Mouse (Mus musculus) ES-E14 (cell line): ENCODE results near the gene Slc9a6.

Experiments used
- CHD2 ChIP-seq: IDR thresholded peaks from 2 replicates; pipeline ENCODE4 v1.6.1; 2014; ENCODE audit warnings: mild to moderate bottlenecking, low read depth, low read length, inconsistent platforms
- HCFC1 ChIP-seq: IDR thresholded peaks from 2 replicates; pipeline ENCODE4 v1.6.1; 2012; ENCODE audit warnings: low read length, inconsistent platforms, borderline replicate concordance; ENCODE audit not compliant: insufficient read depth
- ZC3H11A ChIP-seq: IDR thresholded peaks from 2 replicates; pipeline ENCODE4 v1.6.1; 2012; ENCODE audit warnings: low read depth, mild to moderate bottlenecking, inconsistent platforms, low read length, borderline replicate concordance
- ZNF384 ChIP-seq: IDR thresholded peaks from 2 replicates; pipeline ENCODE4 v1.6.1; 2012; ENCODE audit warnings: low read depth, low read length, inconsistent platforms

- TF ChIP-seq ZC3H11A (no peak), ZNF384 (no peak), HCFC1 (no peak), CHD2 (no peak)
Observed at GRCm38 (mm10) chrX:56597219-56597886, 12.2 kb upstream of the Slc9a6 start.
